Mouse (Mus musculus): ENCODE data around the gene Ceacam10. TPM values are rescaled to one million over a fixed set of nuclear protein-coding genes. Genes with fewer than 3 reads are reported as not detected.
A peak's percentile ranks its signal among the peaks of the same experiment; 100 is the strongest.
"Not testable (repeated sequence)": the region's sequence is repeated elsewhere in the genome, so short reads cannot be mapped to it uniquely, and the experiment has no call there.

Ceacam10 gene
- not detected in 2 replicates for polyA plus RNA-seq (2015; fragmentation: Nextera tagmentation; extraction: Ambion mirVana)

- 35% methylated on average over 4 of the region's 4 CpGs for WGBS
- not testable (repeated sequence) for H3K4me2 ChIP-seq; H3K4me1 ChIP-seq; H3K9me3 ChIP-seq (replicated peaks); H3K27ac ChIP-seq; H3K9ac ChIP-seq; H3K4me3 ChIP-seq (replicated peaks); H3K27me3 ChIP-seq; ATAC-seq (replicated peaks; ENCODE audit: low FRiP score); H3K36me3 ChIP-seq
Observed at GRCm38 (mm10) chr7:24776918-24777317, at the start of gene Ceacam10. TSS of gene Ceacam10 (plus strand) at chr7:24777206.

GRCm38 (mm10) chr7:24735970-24736670, 40.9 kb upstream of the Ceacam10 start:
- peak overlapping the region; percentile 38 for H3K4me2 ChIP-seq
- no peak overlapping the region for H3K4me3 ChIP-seq (replicated peaks)
- no peak overlapping the region for H3K9ac ChIP-seq
- peak; percentile 83 for ATAC-seq (replicated peaks; ENCODE audit: low FRiP score)
- no peak overlapping the region for H3K27ac ChIP-seq
- H3K9me3 ChIP-seq (replicated peaks) = 0 out of 2 replicates have a peak, but pooled peaks cover under 1% of the 10 kb centered on the region
- H3K27me3 ChIP-seq = no peaks in the 10 kb centered on the region; the same call in 1 of the 2 replicates
- peaks cover 6% of the 10 kb centered on the region for H3K4me1 ChIP-seq
- 16% methylated on average over 17 of the region's 17 CpGs for WGBS
- H3K36me3 ChIP-seq = no peaks in the 10 kb centered on the region

GRCm38 (mm10) chr7:24750695-24751094, 26.3 kb upstream of the Ceacam10 start:
- H3K4me2 ChIP-seq = no peak overlapping the region
- H3K4me1 ChIP-seq = peaks cover 16% of the 10 kb centered on the region
- H3K9me3 ChIP-seq (replicated peaks) = no peaks in the 10 kb centered on the region
- no peak for ATAC-seq (replicated peaks; ENCODE audit: low FRiP score)
- peak overlapping the region; percentile 4; the same call in 1 of the 2 replicates for H3K27ac ChIP-seq
- H3K36me3 ChIP-seq = no peaks in the 10 kb centered on the region
- 40% methylated on average over 4 of the region's 4 CpGs for WGBS
- no peak overlapping the region for H3K4me3 ChIP-seq (replicated peaks)
- no peak overlapping the region for H3K9ac ChIP-seq
- no peaks in the 10 kb centered on the region for H3K27me3 ChIP-seq

GRCm38 (mm10) chr7:24751610-24752009, 25.4 kb upstream of the Ceacam10 start:
- ATAC-seq (replicated peaks; ENCODE audit: low FRiP score) = peak; percentile 58; the same call in 1 of the 2 replicates
- WGBS = 40% methylated on average over 2 of the region's 2 CpGs
- no peaks in the 10 kb centered on the region for H3K27me3 ChIP-seq

GRCm38 (mm10) chr7:24753476-24753875, 23.5 kb upstream of the Ceacam10 start:
- WGBS = 80% methylated on average over 5 of the region's 5 CpGs

More at GRCm38 (mm10) chr7:24751610-24752009, 25.4 kb upstream of the Ceacam10 start:
- no peaks in the 10 kb centered on the region for H3K36me3 ChIP-seq
- H3K4me2 ChIP-seq = no peak overlapping the region
- no peak overlapping the region for H3K4me3 ChIP-seq (replicated peaks)
- H3K9ac ChIP-seq = no peak overlapping the region
- 0 out of 2 replicates have a peak overlapping the region, but pooled peaks have one; percentile 4 for H3K27ac ChIP-seq
- H3K4me1 ChIP-seq = peaks cover 16% of the 10 kb centered on the region
- no peaks in the 10 kb centered on the region for H3K9me3 ChIP-seq (replicated peaks)

GRCm38 (mm10) chr7:24758520-24758919, 18.5 kb upstream of the Ceacam10 start:
- Histone ChIP-seq H3K4me2 (no peak overlapping the region), H3K36me3 (no peaks in the 10 kb centered on the region), H3K9ac (no peak overlapping the region), H3K9me3 (replicated peaks) (no peaks in the 10 kb centered on the region), H3K27me3 (no peaks in the 10 kb centered on the region), H3K27ac (no peak overlapping the region), H3K4me3 (replicated peaks) (no peak overlapping the region), H3K4me1 (no peaks in the 10 kb centered on the region)
- 70% methylated on average over 1 of the region's 1 CpGs for WGBS
- ATAC-seq (replicated peaks; ENCODE audit: low FRiP score) = no peak

More at GRCm38 (mm10) chr7:24753476-24753875, 23.5 kb upstream of the Ceacam10 start:
- H3K9me3 ChIP-seq (replicated peaks) = no peaks in the 10 kb centered on the region
- ATAC-seq (replicated peaks; ENCODE audit: low FRiP score) = no peak
- no peak overlapping the region for H3K4me2 ChIP-seq
- H3K9ac ChIP-seq = no peak overlapping the region
- no peaks in the 10 kb centered on the region for H3K27me3 ChIP-seq
- H3K27ac ChIP-seq = no peak overlapping the region
- H3K4me1 ChIP-seq = peaks cover 16% of the 10 kb centered on the region
- no peaks in the 10 kb centered on the region for H3K36me3 ChIP-seq
- no peak overlapping the region for H3K4me3 ChIP-seq (replicated peaks)

- no peaks in the 10 kb centered on the region for H3K27me3 ChIP-seq
- H3K36me3 ChIP-seq = no peaks in the 10 kb centered on the region
- 64% methylated on average over 6 of the region's 6 CpGs for WGBS
- H3K4me3 ChIP-seq (replicated peaks) = no peak within 1 kb of the TSS
- no peak within 1 kb of the TSS for H3K9ac ChIP-seq
- no peaks in the 10 kb centered on the region for H3K9me3 ChIP-seq (replicated peaks)
- H3K4me2 ChIP-seq = no peak within 1 kb of the TSS
- no peaks in the 10 kb centered on the region for H3K4me1 ChIP-seq
- no peak for ATAC-seq (replicated peaks; ENCODE audit: low FRiP score)
- no peak within 1 kb of the TSS for H3K27ac ChIP-seq
Observed at GRCm38 (mm10) chr7:24760211-24760610, 16.8 kb upstream of the Ceacam10 start, which contains the start of gene Cd177. TSS of gene Cd177 (minus strand) at chr7:24760311.

- ATAC-seq (replicated peaks; ENCODE audit: low FRiP score) = no peak
- no peaks in the 10 kb centered on the region for H3K4me1 ChIP-seq
- H3K36me3 ChIP-seq = no peaks in the 10 kb centered on the region
- H3K9me3 ChIP-seq (replicated peaks) = no peaks in the 10 kb centered on the region
- no peaks in the 10 kb centered on the region for H3K27me3 ChIP-seq
- H3K27ac ChIP-seq = no peak overlapping the region
- 85% methylated on average over 6 of the region's 6 CpGs for WGBS
- H3K4me2 ChIP-seq = no peak overlapping the region
- H3K4me3 ChIP-seq (replicated peaks) = no peak overlapping the region
- no peak overlapping the region for H3K9ac ChIP-seq
Observed at GRCm38 (mm10) chr7:24761161-24761560, 15.8 kb upstream of the Ceacam10 start.

GRCm38 (mm10) chr7:24762574-24762973, 14.4 kb upstream of the Ceacam10 start:
- Histone ChIP-seq H3K9me3 (replicated peaks) (no peaks in the 10 kb centered on the region), H3K4me1 (no peaks in the 10 kb centered on the region), H3K4me2 (no peak overlapping the region), H3K27ac (no peak overlapping the region), H3K9ac (no peak overlapping the region), H3K4me3 (replicated peaks) (no peak overlapping the region), H3K36me3 (no peaks in the 10 kb centered on the region), H3K27me3 (no peaks in the 10 kb centered on the region)
- 91% methylated on average over 8 of the region's 8 CpGs for WGBS
- ATAC-seq (replicated peaks; ENCODE audit: low FRiP score) = no peak

GRCm38 (mm10) chr7:24771361-24771760, 5.6 kb upstream of the Ceacam10 start:
- Histone ChIP-seq H3K36me3 (no peaks in the 10 kb centered on the region), H3K4me1 (no peaks in the 10 kb centered on the region), H3K9me3 (replicated peaks) (no peaks in the 10 kb centered on the region), H3K4me2 (no peak overlapping the region), H3K4me3 (replicated peaks) (no peak overlapping the region), H3K27me3 (no peaks in the 10 kb centered on the region), H3K27ac (no peak overlapping the region), H3K9ac (no peak overlapping the region)
- ATAC-seq (replicated peaks; ENCODE audit: low FRiP score) = no peak

- Histone ChIP-seq H3K4me1 (no peaks in the 10 kb centered on the region), H3K36me3 (no peaks in the 10 kb centered on the region), H3K4me3 (replicated peaks) (no peak overlapping the region), H3K27ac (no peak overlapping the region), H3K9ac (no peak overlapping the region), H3K4me2 (no peak overlapping the region), H3K27me3 (no peaks in the 10 kb centered on the region), H3K9me3 (replicated peaks) (no peaks in the 10 kb centered on the region)
- no peak for ATAC-seq (replicated peaks; ENCODE audit: low FRiP score)
- 49% methylated on average over 3 of the region's 3 CpGs for whole genome bisulfite sequencing
Observed at GRCm38 (mm10) chr7:24773942-24774535, 3.0 kb upstream of the Ceacam10 start.

- WGBS = 92% methylated on average over 2 of the region's 2 CpGs
Observed at GRCm38 (mm10) chr7:24776145-24776544, 861 bp upstream of the Ceacam10 start.

More at GRCm38 (mm10) chr7:24776145-24776544, 861 bp upstream of the Ceacam10 start:
- Histone ChIP-seq H3K4me3 (replicated peaks) (no peak overlapping the region), H3K9me3 (replicated peaks) (no peaks in the 10 kb centered on the region), H3K27me3 (no peaks in the 10 kb centered on the region), H3K4me2 (no peak overlapping the region), H3K36me3 (no peaks in the 10 kb centered on the region), H3K4me1 (no peaks in the 10 kb centered on the region), H3K9ac (no peak overlapping the region), H3K27ac (no peak overlapping the region)
- no peak for ATAC-seq (replicated peaks; ENCODE audit: low FRiP score)
